Mouse (Mus musculus) small intestine, adult 2 months (tissue): ENCODE data around the gene Fgd3.

ENCODE experiments used
- CTCF ChIP-seq: fragments of 200-500 bp; IDR thresholded peaks from 2 replicates; pipeline ENCODE4 v1.5.1; 2012; ENCODE audit warnings: low read depth, mild to moderate bottlenecking, control low read depth, inconsistent platforms, low read length, moderate library complexity, mixed read lengths; ENCODE audit not compliant: insufficient replicate concordance, insufficient read length; ENCODE audit errors: extremely low read depth
- POLR2A ChIP-seq: fragments of 200-500 bp; IDR thresholded peaks from 2 replicates; pipeline ENCODE4 v1.6.1; 2012; ENCODE audit warnings: low read depth, mild to moderate bottlenecking, control low read depth, inconsistent platforms, low read length, moderate library complexity

GRCm38 (mm10) chr13:49283686-49284085 lies 36.4 kb downstream of the Fgd3 start:
- no peak for TF ChIP-seq CTCF
- no peak for TF ChIP-seq POLR2A
